ENCODE assay signal across 9 mouse cellular contexts in genomic region chr9:40731591-40732048, GRCm38 (mm10). TPM values are rescaled to one million over a fixed set of nuclear protein-coding genes. Genes with fewer than 3 reads are reported as not detected.
DNase-seq lines count a peak whose midpoint lies in the region; ATAC-seq and TF ChIP-seq lines count a peak whose summit lies in the region.
"Had no signal": no experiment of that assay in that cellular context is flagged by ENCODE, and none has a peak within 500 bp of the region (broad histone marks: within the 10 kb centered on the region; RNA-seq: fewer than 3 reads in every experiment).

No protein-coding gene starts in this region.

- DNase-seq in heart, postnatal 0 days (ENCODE audit: low spot score) = no peak
- no peak for DNase-seq in heart, adult 8-10 months (ENCODE audit: low spot score)
- DNase-seq in adipocyte (ENCODE audit: low spot score) = peak; percentile 65
- DNase-seq in midbrain, embryonic 14.5 days = peak; percentile 65
- DNase-seq in frontal cortex, postnatal 36 days (ENCODE audit: low spot score in 2 of 2) = no peak
- DNase-seq in layer of hippocampus, adult 8-10 months (ENCODE audit: low spot score in 2 of 2) = no peak
- DNase-seq in adrenal gland, postnatal 14 days = no peak
- DNase-seq: thymus, postnatal 14 days had no signal

- H3K4me2 ChIP-seq in heart, postnatal 0 days (ENCODE audit: low read depth, low read length) = peak overlapping the region; percentile 71
- peak overlapping the region; percentile 71 for H3K4me2 ChIP-seq in hindbrain, embryonic 13.5 days
- peak overlapping the region; percentile 66 for H3K4me2 ChIP-seq in midbrain, embryonic 14.5 days (ENCODE audit: low read length)

- 0 out of 2 replicates have a peak, but pooled peaks cover 5% of the 10 kb centered on the region for H3K4me1 ChIP-seq in heart, postnatal 0 days (ENCODE audit: control insufficient read depth, insufficient read depth)
- peaks cover 20% of the 10 kb centered on the region for H3K4me1 ChIP-seq in hindbrain, embryonic 13.5 days (replicated peaks)
- peaks cover 15% of the 10 kb centered on the region for H3K4me1 ChIP-seq in midbrain, embryonic 14.5 days (ENCODE audit: control insufficient read depth, insufficient read depth, low read length)

- no peak for ATAC-seq in heart, postnatal 0 days (ENCODE audit: insufficient read depth, low read depth)
- ATAC-seq in hindbrain, embryonic 13.5 days (ENCODE audit: low FRiP score) = no peak
- ATAC-seq in midbrain, embryonic 14.5 days (ENCODE audit: low FRiP score, low TSS enrichment) = no peak

- H3K9me3 ChIP-seq in heart, postnatal 0 days (replicated peaks; ENCODE audit: control insufficient read depth, low read length) = no peaks in the 10 kb centered on the region
- H3K9me3 ChIP-seq in hindbrain, embryonic 13.5 days = no peaks in the 10 kb centered on the region
- 0 out of 2 replicates have a peak, but pooled peaks cover 3% of the 10 kb centered on the region for H3K9me3 ChIP-seq in midbrain, embryonic 14.5 days (ENCODE audit: control insufficient read depth, low read length)

- TF ChIP-seq EP300 in heart, postnatal 0 days (IDR thresholded peaks at IDR 0.05; ENCODE audit: low read depth) = no peak

- no peaks in the 10 kb centered on the region for H3K27me3 ChIP-seq in heart, postnatal 0 days (ENCODE audit: control insufficient read depth, insufficient read depth, low read length)
- H3K27me3 ChIP-seq in hindbrain, embryonic 13.5 days = no peaks in the 10 kb centered on the region
- H3K27me3 ChIP-seq in midbrain, embryonic 14.5 days (ENCODE audit: control insufficient read depth, insufficient read depth, low read length) = no peaks in the 10 kb centered on the region

- TF ChIP-seq CTCF in heart, postnatal 0 days (IDR thresholded peaks at IDR 0.05; ENCODE audit: low read depth) = no peak

- 0 out of 2 replicates have a peak overlapping the region, but pooled peaks have one; percentile 27 for H3K9ac ChIP-seq in heart, postnatal 0 days (replicated peaks; ENCODE audit: low read depth, low read length)
- H3K9ac ChIP-seq in hindbrain, embryonic 13.5 days = peak overlapping the region; percentile 75; the same call in 1 of the 2 replicates
- no peak overlapping the region for H3K9ac ChIP-seq in midbrain, embryonic 14.5 days (replicated peaks; ENCODE audit: low read length)

- 19% methylated on average over 7 of the region's 7 CpGs for WGBS in heart, postnatal 0 days
- WGBS in hindbrain, embryonic 13.5 days = 11% methylated on average over 7 of the region's 7 CpGs
- 12% methylated on average over 7 of the region's 7 CpGs for WGBS in midbrain, embryonic 14.5 days

- H3K4me3 ChIP-seq in heart, postnatal 0 days (ENCODE audit: low read depth, low read length) = peak overlapping the region; percentile 43
- peak overlapping the region; percentile 38; the same call in 1 of the 2 replicates for H3K4me3 ChIP-seq in hindbrain, embryonic 13.5 days
- H3K4me3 ChIP-seq in midbrain, embryonic 14.5 days (replicated peaks; ENCODE audit: low read depth, low read length) = 0 out of 2 replicates have a peak overlapping the region, but pooled peaks have one; percentile 31

- no peaks in the 10 kb centered on the region for H3K36me3 ChIP-seq in heart, postnatal 0 days (replicated peaks; ENCODE audit: control insufficient read depth, insufficient read depth, low read length)
- no peaks in the 10 kb centered on the region for H3K36me3 ChIP-seq in hindbrain, embryonic 13.5 days
- no peaks in the 10 kb centered on the region for H3K36me3 ChIP-seq in midbrain, embryonic 14.5 days (ENCODE audit: control insufficient read depth, insufficient read depth, low read length)

- H3K27ac ChIP-seq in heart, postnatal 0 days (ENCODE audit: low read depth) = peak overlapping the region; percentile 31; the same call in 1 of the 2 replicates
- H3K27ac ChIP-seq in hindbrain, embryonic 13.5 days = peak overlapping the region; percentile 91
- H3K27ac ChIP-seq in midbrain, embryonic 14.5 days (replicated peaks; ENCODE audit: low read depth, low read length) = peak overlapping the region; percentile 80

RNA-seq across cellular contexts. Expression of gene Clmp, which starts 45.9 kb away (rescaled TPM):
- total RNA-seq in heart, postnatal 0 days (2014; rRNA removed; ENCODE audit: low replicate concordance) = 2.5 and 3.4 TPM in 2 replicates
- 4.7 TPM in 2 replicates for polyA plus RNA-seq in heart, postnatal 0 days (2015; fragmentation: Nextera tagmentation; extraction: Ambion mirVana)
- 1 to 10 TPM; 3.3 to 4.4 (median 4.0) TPM for total RNA-seq in heart, adult 8-10 months (2022)
- polyA plus RNA-seq in hindbrain, embryonic 13.5 days (2015; fragmentation: Nextera tagmentation; extraction: Ambion mirVana) = 46.6 and 47.1 TPM in 2 replicates
- polyA plus RNA-seq in midbrain, embryonic 14.5 days (2014; fragmentation: Nextera tagmentation; extraction: Ambion mirVana) = 57.4 and 60.2 TPM in 2 replicates
- total RNA-seq in layer of hippocampus, adult 8-10 months (2022) = 10 to 100 TPM; 24.3 to 28.4 (median 26.3) TPM
- total RNA-seq in adrenal gland, postnatal 14 days (2021) = 6.5 and 7.4 TPM in 2 replicates

Comparison
In these comparisons a context has a peak if more than half of its experiments do, and no peak if none do; other contexts are left out.
1. DNase-seq: peak in adipocyte (single experiment) and midbrain, embryonic 14.5 days (single experiment); none in heart, postnatal 0 days (single experiment), heart, adult 8-10 months (single experiment), frontal cortex, postnatal 36 days (0 of 2), layer of hippocampus, adult 8-10 months (0 of 2) and adrenal gland, postnatal 14 days (single experiment).
2. H3K27ac ChIP-seq: peak in every context shown above with its lines; median percentile 91 in hindbrain, embryonic 13.5 days; 80 in midbrain, embryonic 14.5 days; 31 in heart, postnatal 0 days.
3. Peak in every context shown above with its lines, with median percentiles within 50 percentile points of each other: H3K4me2 ChIP-seq and H3K4me3 ChIP-seq.